Mouse (Mus musculus): ENCODE data around the gene L3hypdh.

The L3hypdh gene

DNA sequence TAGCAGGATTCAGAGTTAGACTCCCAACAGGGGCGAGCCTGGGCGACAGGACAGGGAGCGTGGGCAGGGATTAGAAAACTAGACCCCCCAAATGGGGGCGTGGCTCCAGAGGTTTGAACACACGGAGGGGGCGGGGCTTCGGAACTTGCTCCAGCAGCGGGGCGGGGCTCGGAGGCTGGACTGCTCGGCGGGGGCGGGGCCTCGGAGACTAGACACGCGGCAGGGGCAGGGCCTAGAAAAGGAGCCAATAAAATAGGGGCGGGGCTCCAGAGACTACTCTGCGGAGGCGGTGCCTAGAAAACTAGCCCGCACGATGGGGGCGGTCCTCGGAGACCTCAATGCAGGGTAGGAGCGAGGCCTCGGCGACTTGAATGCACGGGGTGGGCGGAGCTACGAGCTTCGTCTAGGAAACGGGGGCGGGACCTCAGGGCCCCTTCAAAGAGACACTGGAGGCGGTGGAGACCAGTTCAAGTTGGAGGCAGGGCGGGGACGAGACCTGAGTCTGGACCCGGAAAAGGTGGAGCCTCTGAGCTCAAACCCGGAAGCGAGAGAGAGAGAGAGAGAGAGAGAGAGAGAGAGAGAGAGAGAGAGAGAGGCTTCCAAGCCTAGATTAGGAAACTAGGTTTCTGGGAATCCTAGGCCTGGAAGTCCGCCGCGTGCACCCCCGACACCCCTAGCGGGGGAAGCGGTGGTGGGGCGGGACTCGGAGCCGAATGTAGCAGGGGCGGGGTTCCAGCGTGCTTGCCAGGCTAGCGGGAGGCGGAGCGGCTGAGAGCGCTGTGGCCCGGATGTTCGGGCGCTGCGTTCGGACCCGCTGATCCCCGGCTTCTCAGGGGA, at the start of gene L3hypdh, which contains the start of gene Jkamp:
TSS of gene L3hypdh (minus strand) at position 111 of the 837 bp plus-strand sequence.
TSS of gene Jkamp (plus strand) at position 261 of the 837 bp plus-strand sequence.
- peak; percentile 99 for DNase-seq (ENCODE audit: low spot score)

DNA sequence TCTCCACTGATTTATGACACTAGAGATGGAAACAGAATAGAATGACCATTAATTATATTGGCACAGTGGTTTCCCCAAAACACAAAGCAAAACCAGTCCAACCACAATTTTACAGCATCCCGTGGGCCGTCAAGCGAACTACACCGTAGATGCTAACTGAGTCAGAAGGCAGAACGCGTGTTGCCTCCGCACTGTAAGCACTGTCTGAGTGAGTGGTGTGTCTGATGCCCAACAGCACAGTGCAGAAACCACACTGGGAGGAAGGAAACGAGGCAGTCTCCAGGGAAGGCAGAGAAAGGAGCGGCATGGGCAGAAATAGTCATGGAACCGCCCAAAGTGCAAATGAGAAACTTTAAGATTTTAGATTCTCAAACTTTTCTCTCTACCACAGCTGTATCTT, 44.0 kb upstream of the L3hypdh start:
- no peak for DNase-seq (ENCODE audit: low spot score)

- no peak for DNase-seq (ENCODE audit: low spot score)
Observed at GRCm38 (mm10) chr12:72115686-72116345, 30.6 kb upstream of the L3hypdh start.

GRCm38 (mm10) chr12:72115126-72115525, 29.9 kb upstream of the L3hypdh start:
- no peak for DNase-seq (ENCODE audit: low spot score)

DNA sequence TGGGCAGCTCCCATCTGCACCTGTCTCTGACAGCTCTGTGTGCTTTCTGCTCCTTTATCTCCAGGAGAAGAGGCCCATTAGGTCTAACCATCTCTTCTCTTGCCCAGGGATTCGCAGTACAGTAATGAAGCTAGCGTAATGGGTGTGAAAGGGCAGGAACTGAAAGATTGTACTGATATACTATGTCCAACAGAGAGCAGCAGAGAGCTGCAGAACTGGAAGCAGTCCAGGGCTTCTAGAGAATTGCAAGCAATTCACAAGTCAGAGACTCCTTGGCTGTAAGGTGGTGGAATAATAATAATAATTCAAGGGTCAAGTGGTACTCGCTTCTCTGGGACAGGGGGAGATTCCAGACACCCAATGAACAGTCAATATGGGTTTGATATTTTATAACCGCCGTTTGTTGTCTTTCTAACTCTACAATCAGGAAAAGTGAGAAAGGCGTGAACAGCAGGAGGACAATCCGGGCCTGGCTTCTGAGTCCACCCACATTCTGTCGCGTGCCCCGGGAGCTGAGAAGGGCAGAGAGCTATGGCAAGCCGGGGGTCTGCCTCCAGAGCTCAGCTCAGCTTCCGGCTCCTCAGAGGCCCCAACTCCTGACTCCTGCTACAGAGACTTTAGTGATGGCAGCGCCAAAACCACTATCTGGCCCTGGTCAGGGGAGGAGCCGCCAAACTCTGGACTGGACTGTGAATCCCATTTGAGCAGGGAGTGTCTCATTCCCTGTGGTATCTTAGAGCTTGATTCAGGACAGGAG, 19.5 kb upstream of the L3hypdh start:
- peak; percentile 53 for DNase-seq (ENCODE audit: low spot score)

DNA sequence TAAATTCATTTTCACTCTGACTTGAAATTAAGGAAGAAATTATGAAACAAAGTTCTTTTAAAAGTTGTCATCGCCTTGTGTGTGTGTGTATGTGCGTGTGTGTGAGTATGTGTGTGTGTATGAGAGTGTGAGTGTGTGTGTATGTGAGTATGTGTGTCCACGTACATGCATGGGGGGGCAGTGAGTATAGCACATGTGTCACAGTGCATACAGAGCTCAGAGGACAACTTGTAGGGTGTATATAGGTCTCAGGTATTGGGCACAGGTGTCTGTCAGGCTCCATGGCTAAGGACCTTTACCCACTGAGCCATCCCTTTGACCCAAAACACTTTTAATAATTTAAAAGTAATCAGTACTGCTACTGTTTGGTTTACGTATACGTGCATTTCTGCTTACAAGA, 18.8 kb upstream of the L3hypdh start:
- DNase-seq (ENCODE audit: low spot score), result no peak

- DNase-seq (ENCODE audit: low spot score), result no peak
Observed at GRCm38 (mm10) chr12:72102776-72103175, 17.5 kb upstream of the L3hypdh start.

- DNase-seq (ENCODE audit: low spot score), result no peak
Observed at GRCm38 (mm10) chr12:72096966-72097365, 11.7 kb upstream of the L3hypdh start.

- no peak for DNase-seq (ENCODE audit: low spot score)
Observed at GRCm38 (mm10) chr12:72089802-72090201, 4.6 kb upstream of the L3hypdh start.

DNA sequence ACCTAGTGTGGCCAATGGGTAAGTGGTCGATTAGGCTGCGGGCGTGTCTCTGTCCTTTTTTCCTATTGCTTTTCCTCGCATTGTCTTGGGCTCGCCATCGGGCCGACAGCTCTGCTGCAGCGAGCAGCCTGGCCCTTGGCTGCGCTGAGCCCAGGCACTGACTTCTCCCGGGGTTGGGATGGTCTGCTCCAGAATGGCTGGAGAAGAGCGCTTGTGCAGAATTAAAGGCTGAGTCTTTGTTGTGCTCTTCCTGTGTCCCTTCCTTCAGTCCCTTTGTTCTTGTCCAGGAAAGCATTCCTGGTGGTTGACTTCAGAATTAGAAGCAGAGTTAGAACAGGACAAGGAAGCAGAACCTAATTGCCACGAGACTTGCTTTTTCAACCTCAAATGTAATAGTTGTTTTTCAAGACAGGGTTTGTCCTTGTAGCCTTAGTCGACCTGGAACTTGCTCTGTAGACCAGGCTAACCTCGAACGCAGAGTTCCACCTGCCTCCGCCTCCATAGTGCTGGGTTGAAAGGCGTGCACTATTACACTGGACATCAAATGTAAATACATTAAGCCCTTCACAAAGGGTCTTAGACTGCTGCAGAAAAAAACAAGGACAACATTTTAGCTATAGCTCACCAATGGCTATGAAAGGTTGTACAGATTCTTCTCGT, 1.1 kb upstream of the L3hypdh start:
- DNase-seq (ENCODE audit: low spot score), result no peak

DNA sequence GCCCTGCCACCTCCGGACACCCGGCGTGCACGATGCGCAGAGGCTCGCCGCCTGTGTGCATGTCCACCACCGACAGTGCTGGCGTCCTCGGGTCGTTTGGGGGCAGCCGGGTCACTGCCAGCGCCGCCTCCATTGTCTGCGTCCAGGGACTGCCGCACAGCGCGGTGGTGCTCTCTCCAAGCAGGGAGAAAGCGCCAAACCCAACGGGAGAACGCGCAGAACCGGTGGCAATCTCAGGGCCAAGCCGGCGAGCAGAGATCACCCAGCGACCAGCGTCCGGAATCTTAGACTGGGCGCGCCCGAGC, 263 bp downstream of the L3hypdh start:
- DNase-seq (ENCODE audit: low spot score), result no peak

DNA sequence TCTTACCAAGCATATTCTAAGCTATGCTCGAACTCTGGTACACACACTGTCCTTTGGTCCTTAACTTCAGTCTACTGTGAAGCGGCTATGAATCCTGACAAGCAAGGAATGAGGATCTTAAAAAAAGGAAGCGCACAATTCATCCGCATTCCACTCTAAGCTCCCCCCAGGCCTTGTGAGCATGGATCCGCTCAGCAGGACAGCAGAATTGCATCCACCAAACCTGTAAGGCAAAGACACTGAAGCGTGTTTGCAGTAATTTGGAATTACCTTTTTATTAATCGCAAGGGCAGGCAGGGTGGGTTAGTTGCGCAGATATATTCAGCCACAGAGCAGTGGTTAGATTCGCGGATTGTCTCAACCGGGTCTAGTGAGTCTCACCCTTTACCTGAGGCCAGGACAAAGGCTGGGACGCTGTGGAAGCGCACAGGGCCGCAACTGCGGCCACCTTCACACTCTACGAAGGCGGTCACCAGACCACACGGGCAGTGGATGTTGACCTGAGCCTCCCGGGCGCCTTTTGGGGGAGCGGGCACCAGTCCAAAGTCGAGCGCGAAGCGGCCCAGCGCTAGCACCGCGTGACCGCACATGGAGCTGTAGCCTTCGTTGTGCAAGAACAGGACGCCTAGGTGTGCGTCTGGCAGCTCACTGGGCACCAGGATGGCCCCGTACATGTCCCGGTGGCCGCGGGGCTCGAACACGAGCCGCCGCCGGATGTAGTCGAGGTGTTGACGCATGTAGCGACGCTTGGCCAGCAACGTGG, 797 bp downstream of the L3hypdh start:
- DNase-seq (ENCODE audit: low spot score), result peak; percentile 68

- DNase-seq (ENCODE audit: low spot score), result no peak
Observed at GRCm38 (mm10) chr12:72083265-72083664, 2.0 kb downstream of the L3hypdh start.

DNA sequence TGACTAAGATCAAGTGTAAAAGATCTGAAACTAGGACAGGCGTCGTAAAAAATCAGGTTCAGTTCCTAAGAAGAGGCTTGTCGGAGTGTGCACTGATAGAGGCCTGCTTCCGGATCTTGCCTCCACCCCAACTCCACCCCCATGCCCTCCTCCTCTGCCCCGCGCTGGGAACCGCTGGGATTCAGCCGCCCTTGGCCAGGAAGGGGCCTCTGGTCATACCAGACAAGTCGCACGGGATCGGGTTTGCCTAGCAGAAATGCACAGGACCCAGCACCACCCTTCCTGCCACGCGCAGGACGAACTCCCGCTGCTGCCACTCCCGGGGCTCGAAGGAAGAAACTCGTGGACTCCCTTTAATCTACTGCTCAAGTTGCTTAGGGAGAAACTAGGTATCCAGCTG, 2.9 kb downstream of the L3hypdh start:
- peak; percentile 52 for DNase-seq (ENCODE audit: low spot score)

DNA sequence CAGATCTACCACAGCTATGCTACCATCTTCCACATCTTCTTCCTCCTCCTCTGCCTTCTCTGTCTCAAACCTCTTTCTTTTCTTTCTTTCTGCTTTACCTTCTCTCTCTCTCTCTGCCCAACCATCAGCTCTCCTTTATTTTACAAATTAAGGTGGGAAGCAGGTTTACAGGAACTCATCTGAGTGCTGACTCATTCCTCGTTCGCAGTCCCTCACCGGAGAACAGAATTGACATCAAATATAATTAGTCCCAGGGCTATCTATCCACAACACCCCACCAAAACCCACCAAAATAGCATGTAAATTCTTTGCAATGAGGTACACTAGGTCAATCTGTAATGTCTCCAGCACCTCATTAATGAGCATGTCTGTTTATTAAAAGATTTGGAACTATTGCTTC, 3.3 kb downstream of the L3hypdh start:
- DNase-seq (ENCODE audit: low spot score), result no peak

DNA sequence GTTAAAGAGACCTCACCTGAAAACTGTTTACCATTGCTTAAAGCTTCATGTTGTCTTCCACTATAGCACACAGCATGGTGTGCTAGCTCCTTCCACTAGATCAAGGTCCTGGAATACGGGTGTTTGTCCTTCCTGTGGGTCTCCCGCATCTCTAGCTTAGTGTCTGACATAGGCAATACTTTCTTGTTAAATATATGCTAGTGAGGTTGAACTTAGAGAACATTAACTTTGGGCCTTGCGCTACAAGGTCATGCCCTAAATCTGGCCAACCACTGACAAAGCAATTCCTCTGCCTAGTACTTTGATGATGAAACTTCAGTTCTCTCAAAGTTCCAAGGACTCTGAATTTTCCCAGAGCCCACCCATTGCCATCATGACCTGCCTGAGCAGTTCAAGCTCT, 7.0 kb downstream of the L3hypdh start:
- DNase-seq (ENCODE audit: low spot score), result no peak

GRCm38 (mm10) chr12:72070327-72071269, 14.6 kb downstream of the L3hypdh start, which contains the start of gene Gpr135:
Gpr135 (minus strand) TSS chr12:72071125.
- peak; percentile 85 for DNase-seq (ENCODE audit: low spot score)

DNA sequence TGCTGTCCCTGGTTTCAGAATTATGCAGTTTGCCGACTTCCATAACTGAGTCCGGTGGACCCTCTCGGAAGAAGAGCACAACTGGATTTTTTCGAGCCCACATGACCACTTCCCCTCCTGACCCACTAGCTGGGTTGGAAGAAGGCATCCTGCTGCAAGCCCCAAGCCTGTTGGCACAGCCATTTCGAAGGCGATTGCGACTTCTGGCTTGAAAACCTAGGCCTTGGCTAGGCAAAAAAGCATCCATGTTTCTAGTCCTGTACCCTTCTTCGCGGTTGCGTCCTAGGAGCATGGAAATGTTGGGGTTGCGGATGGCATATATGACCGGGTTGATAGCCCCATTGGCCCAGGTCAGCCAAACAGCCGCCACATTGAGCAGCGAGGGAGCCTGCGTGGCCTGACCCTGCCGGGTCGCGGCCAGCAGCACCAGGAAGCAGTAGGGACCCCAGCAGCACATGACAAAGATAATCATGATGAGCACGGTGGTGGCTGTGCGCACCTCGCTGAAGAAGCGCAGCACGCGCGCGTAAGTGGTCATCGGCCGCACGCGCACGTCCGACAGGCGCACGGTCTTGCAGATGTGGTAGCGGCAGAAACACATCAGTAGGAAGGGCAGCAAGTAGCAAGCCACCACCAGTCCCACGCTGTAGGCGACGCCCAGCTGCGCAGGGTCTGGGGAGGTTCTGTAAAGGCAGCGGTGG, 15.5 kb downstream of the L3hypdh start:
- DNase-seq (ENCODE audit: low spot score), result no peak

DNA sequence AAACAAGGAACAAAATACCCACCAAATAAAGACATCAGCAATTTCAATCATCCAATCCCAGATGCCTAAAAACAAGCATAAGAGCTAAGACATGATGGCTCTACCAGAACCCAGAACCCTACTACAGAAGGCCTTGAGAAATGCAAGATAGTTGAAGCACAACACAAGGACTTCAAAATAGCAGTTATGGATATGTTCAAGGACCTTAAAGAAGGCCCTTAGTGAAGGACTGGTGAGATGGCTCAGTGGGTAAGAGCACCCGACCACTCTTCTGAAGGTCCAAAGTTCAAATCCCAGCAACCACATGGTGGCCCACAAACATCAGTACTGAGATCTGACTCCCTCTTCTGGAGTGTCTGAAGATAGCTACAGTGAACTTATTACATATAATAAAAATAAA, 27.5 kb downstream of the L3hypdh start:
- DNase-seq (ENCODE audit: low spot score), result no peak

DNA sequence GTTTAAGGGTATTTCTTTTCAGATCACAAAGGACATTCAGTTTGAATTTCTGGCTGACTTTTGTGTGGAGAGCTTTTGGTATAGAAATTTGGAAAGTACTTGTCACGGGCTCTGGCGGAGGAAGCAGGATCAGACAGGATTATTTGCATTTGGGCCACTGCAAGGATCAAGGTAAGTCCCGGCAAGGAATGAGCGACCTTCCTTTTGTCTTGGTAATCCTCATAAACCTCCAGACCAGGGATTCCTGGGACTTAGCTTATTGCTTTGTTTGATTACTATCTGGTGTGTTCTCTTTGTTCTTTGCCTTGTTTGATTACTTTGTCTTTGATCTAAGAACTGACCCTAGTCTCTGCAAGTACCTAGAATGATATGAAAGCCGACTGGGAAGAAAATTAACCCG, 31.4 kb downstream of the L3hypdh start:
- DNase-seq (ENCODE audit: low spot score), result no peak

All from ovary, postnatal 36 days (tissue).